Mouse (Mus musculus) splenic B cell, adult 2 months (primary cell): Measurements from ENCODE around the gene Mroh2a.
A peak's percentile ranks its signal among the peaks of the same experiment; 100 is the strongest.

Source experiments
- DNase-seq: peaks from one replicate; pipeline ENCODE4 v3.0.0-alpha.2; 2011; ENCODE audit warnings: low read depth, low spot score
- H3K27me3 ChIP-seq: 2 replicates; pipeline ENCODE4 v1.6.1; 2012; ENCODE audit warnings: mild to moderate bottlenecking, low read length, moderate library complexity, mixed read lengths; ENCODE audit not compliant: control insufficient read depth, poor library complexity, insufficient read depth, severe bottlenecking
- H3K36me3 ChIP-seq: 2 replicates; pipeline ENCODE4 v1.6.1; 2012; ENCODE audit warnings: mild to moderate bottlenecking, low read length, moderate library complexity, mixed read lengths; ENCODE audit not compliant: control insufficient read depth, poor library complexity, insufficient read depth, severe bottlenecking

Gene Mroh2a

DNA sequence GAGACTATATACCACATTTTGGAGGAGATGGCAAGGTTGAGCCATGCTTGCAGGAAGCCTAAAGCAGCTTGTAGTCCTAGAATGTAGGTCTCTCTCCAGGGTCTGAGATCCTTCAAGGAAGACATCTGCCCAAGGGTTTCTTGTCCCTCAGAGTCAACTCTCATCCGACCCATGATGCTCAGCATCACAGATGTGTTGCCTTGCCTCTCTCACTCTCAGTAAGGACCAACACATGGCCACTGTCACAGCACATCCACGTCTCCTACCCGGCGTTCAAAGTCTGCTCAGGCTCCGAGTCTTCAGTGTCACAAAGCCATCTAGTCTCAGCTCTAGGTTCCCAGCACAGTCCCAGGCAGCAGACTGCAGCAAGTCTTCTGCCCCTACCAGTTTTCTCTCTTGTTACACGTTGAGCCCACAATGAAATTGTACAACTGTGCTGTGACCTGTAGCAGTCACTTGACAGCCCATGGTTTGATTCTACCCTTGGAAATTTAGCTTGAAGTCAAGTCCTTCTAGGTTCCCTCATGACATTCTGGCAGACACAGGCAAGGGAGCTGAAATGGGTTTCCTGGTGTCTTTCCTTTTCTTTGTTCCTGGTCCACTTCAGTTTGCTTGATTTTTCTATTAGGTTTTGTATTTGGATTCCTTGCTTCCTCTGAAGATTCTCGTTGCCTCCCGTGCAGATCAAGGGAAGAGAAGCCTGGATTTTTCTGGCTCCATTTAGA is 77.6 kb downstream of the Mroh2a start:
- Histone ChIP-seq H3K27me3 (no peaks in the 10 kb centered on the region), H3K36me3 (no peaks in the 10 kb centered on the region)
- DNase-seq, result peak; percentile 23

GRCm38 (mm10) chr1:88305018-88305795 is 78.4 kb downstream of the Mroh2a start:
- Histone ChIP-seq H3K36me3 (no peaks in the 10 kb centered on the region), H3K27me3 (no peaks in the 10 kb centered on the region)
- DNase-seq, result peak; percentile 6

- no peaks in the 10 kb centered on the region for H3K27me3 ChIP-seq
- H3K36me3 ChIP-seq, result no peaks in the 10 kb centered on the region
- DNase-seq, result peak; percentile 6
Measured at GRCm38 (mm10) chr1:88306543-88306942, 79.8 kb downstream of the Mroh2a start.

DNA sequence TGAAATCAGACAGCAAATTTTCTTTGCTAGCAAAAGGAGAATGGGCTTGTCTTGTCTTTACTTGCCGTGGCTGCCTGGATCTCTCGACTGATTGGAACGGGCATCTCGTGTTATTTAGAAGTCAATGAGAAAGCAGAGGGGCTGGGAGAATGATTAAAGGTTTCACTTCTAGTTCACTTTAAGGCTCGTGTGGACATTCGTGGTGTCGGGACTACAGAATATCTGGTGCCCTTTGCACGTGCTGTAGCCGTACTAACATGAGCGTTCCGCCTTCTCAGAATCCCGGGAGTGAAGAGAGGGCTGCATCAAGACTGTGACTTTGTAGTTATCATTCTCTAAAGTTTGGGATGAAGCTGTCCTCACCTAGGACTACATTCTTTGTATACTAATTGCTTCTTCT is 80.4 kb downstream of the Mroh2a start:
- H3K36me3 ChIP-seq, result no peaks in the 10 kb centered on the region
- DNase-seq, result peak; percentile 7
- H3K27me3 ChIP-seq, result no peaks in the 10 kb centered on the region

GRCm38 (mm10) chr1:88309020-88309419 is 82.2 kb downstream of the Mroh2a start:
- no peaks in the 10 kb centered on the region for H3K27me3 ChIP-seq
- DNase-seq, result peak; percentile 8
- no peaks in the 10 kb centered on the region for H3K36me3 ChIP-seq

- peak; percentile 8 for DNase-seq
- no peaks in the 10 kb centered on the region for H3K36me3 ChIP-seq
- no peaks in the 10 kb centered on the region for H3K27me3 ChIP-seq
Measured at GRCm38 (mm10) chr1:88309905-88310304, 83.1 kb downstream of the Mroh2a start.

- Histone ChIP-seq H3K36me3 (no peaks in the 10 kb centered on the region), H3K27me3 (no peaks in the 10 kb centered on the region)
- DNase-seq, result peak; percentile 9
Measured at GRCm38 (mm10) chr1:88310349-88310748, 83.6 kb downstream of the Mroh2a start.
